Mouse (Mus musculus) liver, embryonic 14.5 days (tissue): ENCODE data around the gene Baiap2.

Source experiments
- CTCF ChIP-seq: IDR thresholded peaks from 2 replicates; pipeline ENCODE4 v1.5.1; 2016; ENCODE audit warnings: antibody characterized with exemption, low read depth, control low read depth
- EP300 ChIP-seq: IDR thresholded peaks from 2 replicates; pipeline ENCODE4 v1.6.1; 2016; ENCODE audit warnings: antibody characterized with exemption, low read depth

- TF ChIP-seq CTCF = 0 out of 2 replicates have a peak, but pooled peaks have one; percentile 7
- no peak for TF ChIP-seq EP300
These were observed 105.6 kb downstream of the Baiap2 start for GRCm38 (mm10) chr11:120048252-120048556.
